Mouse (Mus musculus): Measurements from ENCODE around the gene Selenom.
A peak's percentile ranks its signal among the peaks of the same experiment; 100 is the strongest.

The Selenom gene

DNA sequence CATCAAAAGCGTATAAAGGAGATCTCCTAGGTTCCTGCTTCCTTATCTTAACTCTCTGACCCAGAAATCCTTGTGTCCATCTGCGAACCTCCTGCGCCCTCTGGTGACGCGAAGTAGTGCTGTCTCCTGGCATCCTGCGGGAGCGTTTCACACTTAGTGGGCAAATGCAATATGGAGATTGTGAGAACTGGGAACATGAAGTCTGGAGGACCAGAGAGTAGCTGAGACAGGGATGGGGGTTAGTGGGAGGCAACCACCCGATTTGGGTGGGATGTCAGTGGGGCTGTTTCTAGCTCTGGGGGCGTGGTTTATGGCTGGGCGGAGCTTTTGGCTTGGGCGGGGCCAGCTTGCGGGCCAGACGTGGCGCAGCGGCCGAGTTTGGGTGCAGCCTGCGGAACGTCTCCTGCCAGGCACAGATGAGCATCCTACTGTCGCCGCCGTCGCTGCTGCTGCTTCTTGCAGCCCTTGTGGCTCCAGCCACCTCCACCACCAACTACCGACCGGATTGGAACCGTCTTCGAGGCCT is at the start of gene Selenom:
Gene Selenom, plus strand, starts transcription at position 156 of the 526 bp plus-strand sequence.
- peak; percentile 89 for DNase-seq (ENCODE audit: low read depth)

DNA sequence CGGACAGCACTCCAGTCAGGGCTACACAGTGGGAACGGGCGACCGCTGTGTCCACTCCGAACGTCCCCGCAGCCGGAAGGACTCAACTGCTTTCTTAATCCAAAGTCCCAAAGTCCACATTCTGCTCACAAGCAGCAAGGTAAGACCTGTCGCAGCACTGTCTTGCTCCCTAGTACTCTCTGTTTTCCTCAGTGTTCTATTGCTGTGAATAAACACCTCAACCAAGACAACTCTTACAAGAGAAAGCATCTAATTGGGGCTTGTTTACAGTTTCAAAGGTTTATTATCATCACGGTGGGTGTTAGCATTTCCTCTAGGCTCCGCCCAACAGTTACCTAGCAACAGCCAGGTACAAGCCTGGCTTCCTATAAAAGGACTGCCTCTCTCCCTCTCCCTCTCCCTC is 43.0 kb upstream of the Selenom start:
- DNase-seq (ENCODE audit: low read depth): no peak

DNA sequence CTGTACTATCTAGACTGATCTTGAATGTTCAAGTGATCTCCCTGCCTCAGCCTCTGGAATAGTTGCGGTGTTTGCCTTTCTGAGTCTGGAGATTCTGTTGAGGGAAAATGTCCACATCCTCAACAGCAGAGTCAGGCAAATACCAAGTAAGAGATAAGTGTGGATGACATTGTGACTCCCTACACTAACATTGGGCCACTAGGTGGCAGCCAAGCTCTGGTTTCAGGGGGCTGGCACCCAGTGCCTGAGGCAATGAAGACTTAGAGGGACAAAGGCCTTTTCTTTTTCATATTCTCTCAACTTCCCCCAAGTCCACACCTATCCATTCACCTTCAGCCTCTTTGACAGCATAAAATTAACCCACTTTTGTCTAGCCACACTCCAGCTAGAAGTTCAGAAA is 42.0 kb upstream of the Selenom start:
- peak; percentile 82 for DNase-seq (ENCODE audit: low read depth)

DNA sequence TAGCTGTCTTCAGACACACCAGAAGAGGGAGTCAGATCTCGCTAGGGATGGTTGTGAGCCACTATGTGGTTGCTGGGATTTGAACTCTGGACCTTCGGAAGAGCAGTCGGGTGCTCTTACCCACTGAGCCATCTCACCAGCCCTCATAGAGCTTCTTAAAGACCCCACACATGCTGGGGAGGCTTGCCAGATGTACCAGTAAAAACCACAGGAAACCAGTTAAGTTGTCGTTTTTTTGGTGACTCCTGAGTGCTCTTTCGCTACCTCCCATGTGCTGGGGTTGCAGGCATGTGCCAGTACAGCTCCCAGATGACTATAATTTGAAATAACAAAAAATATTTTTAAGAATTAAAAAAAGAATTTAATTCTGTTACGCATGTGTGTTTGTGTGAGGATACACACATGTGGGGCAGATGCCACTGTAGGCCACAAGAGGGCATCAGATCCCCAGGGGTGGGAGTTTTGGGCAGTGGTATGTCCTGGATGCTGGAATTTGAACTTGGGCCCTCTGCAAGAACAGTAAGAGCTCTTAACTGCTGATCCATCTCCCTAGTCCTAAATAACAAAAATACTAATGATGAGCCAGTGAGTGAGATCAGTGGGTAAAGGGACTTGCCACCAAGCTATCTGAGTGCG is 39.9 kb upstream of the Selenom start:
- DNase-seq (ENCODE audit: low read depth): peak; percentile 44

DNA sequence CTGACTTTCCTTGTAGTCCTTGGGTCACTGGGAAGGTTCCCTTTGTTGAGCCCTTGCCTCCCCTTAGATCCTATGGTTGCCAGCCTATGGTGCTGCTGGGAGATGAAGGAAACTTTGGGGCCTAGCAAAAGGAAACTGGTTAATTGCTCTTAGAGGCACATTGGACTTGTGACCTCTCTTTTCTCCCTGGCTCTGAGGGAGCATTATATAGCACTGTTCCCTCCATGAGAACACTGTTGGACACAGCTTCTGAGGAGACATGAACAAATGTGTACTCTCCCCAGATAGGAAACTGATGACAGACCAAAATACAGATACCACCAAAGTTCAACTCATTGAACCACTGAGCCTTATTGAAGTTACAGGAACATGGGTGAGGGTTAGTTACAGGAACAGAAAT is 39.0 kb upstream of the Selenom start:
- no peak for DNase-seq (ENCODE audit: low read depth)

DNA sequence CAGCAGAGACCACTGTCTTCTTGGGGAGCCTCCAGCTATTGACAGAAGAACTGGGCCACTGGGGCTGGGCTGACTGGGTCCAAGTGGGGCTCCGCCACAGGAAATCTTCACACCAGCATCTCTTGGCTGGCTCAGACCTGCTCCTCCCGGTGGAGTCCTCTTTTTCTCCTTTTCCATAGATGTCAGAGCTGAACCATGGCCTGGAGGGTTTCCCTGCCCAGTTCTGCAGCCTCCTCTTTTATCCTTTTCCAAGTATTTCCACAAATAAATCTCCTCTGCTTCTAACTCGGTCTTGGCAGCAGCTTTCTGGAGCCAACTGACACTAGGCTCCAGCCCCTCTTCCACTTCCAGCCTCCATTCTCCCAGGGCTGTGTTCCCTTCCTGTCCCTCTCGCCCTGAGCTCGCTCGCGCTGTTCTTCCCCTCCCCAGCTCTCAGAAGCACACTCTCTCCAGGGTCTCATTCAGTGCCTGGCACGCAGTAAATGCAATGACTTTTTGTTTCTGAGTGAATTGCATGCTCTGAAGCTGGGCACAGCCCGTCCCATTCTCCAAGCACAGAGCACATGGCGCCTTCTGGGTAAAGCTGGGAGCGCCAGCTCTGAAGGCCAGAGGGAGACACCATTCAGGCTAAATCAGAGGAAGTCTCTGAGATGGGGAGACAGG is 30.4 kb upstream of the Selenom start:
- no peak for DNase-seq (ENCODE audit: low read depth)

DNA sequence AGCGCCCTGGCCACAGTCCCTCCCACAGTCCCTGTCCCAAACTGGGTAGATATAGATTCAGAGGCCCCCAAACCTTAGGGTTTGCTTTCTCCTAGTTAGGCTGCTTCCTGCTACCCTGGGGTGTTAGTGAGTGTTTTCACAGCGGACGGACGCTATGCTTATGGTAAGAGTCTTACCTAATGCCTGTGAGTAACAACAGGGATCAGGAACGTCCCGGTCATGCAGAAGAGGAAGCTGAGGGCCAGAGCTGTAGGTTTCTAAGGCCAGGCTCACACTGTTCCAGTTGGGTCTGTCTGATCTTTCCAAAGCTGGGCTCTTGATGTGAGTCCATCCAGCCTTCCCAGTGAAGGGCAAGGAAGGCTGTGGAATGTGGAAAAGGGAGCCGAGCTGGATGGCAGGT is 28.1 kb upstream of the Selenom start:
- DNase-seq (ENCODE audit: low read depth): no peak

DNA sequence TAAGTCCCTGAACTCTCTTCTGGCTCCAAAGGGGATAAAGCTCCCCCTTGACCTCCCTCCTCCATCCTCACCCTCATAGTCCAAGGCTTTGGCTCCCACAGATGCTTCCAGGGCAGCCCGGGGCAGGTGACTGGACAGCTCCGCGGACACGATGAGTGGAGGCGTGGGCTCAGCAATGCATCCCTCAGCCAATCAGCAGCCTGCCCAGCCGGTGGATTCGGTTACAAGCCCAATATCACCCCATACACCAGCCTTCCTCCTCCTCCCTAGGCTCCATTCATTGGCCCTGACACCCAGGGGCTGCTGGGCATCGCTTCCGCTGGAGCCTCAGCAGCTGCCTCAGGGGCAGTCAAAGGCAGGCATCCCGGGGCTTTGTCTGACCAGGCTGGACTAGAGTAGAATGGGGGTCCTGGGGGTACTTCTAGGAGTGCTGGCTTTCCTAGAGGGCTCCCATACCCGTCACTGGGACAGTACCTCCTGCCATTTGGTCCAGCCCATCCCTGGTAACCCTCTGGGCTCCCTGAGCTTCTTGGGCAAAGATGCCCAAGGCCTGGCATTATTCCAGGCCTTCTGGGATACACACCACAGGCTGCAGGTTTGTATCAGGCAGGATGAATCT is 26.4 kb upstream of the Selenom start, which contains the start of gene Pla2g3:
Gene Pla2g3, plus strand, starts transcription at position 333 of the 619 bp plus-strand sequence.
- no peak for DNase-seq (ENCODE audit: low read depth)

DNA sequence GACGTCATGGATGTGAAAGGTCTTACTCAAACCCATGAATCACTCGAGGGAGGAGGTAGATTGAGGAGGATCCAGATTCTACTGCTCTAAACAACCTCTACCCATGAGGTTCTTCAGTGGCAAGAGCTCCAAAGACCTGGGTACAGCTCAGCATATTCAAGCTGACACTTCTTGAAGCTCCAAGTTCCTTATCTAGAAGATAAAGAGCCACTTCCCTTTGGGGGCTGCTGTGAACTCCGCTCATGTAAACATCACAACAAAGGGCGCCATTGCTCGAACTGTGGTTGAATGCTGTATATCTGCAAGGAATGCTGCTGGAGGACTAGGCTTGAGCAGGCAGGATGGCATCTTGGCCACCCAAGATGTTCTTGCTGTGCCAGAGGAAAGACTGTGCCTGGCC is 25.4 kb upstream of the Selenom start:
- no peak for DNase-seq (ENCODE audit: low read depth)

DNA sequence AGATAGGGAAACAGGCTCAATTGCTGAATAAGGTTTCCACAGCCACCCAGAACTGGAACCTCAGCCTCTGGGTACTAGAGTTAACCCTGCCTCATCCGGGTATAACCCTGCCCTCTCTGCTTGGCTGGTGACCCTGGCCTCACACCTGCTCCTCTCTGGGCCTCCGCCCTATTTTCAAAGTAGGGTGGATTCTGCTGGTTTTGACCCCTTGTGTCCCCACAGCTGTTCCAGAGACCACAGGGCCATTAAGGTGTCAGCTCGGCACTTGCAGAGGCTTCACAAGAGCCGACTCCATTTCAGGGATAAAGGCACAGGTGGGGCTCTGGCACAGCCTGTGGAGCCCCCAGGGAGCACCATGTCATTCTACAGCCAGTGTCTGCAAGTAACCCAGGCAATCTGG is 21.7 kb upstream of the Selenom start:
- no peak for DNase-seq (ENCODE audit: low read depth)

DNA sequence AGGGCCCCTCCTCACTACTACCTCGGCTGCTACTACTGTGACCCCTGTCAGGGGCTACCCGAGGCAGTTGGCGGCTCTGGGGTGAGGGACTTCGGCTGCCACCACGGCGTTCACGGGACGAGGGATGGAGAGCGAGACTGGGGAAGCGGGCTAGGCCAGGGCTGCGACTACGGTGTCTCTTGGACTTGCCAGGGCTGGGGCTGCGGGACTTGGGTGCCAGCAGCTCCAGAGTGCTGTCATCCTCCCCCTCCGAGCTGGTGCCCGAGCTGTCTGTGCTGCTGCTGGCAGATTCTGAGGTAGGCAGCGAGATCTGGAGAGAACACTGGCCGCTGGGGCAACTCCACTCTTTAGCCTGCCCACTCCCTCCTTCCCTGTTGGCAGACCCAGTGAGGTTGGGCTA is 19.6 kb upstream of the Selenom start:
- DNase-seq (ENCODE audit: low read depth): no peak

DNA sequence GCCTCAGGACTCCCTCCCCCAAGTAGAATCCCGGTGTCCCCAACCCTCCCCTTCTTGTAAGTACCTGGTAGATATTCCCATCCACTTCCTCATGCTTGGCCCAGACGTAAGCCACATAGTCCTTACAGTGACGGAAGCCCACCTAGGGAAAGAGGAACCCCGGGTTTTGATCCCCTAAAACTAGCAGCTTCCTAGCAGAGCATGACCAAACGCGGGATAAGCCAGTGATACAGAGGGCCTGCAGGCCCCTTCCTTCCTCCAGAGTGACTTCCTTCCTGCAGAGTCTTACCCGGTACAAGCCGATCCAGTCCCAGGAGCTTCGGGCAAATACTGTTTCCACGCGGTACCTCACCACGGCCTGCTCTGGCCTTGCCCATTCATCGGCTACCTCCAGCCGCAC is 19.0 kb upstream of the Selenom start:
- DNase-seq (ENCODE audit: low read depth): no peak

DNA sequence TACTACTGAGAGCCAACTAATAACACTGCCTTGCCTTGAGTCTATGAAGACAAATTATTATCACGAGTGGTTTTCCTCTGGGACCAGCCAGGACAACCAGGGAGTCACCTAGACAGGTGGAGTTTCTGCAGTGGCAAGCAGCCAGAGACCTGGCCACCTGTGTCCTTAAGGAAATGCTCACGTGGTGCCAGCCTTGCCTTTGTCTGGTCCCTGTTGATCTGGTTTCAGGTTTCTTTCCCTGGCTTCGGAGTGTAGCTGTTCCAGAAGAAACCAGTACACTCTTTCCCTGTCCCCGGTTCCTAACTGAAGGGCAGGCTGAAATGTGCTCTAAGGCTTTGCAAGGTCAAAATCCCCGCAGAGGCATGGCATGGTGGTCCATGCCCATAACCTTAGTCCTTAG is 17.7 kb upstream of the Selenom start:
- no peak for DNase-seq (ENCODE audit: low read depth)

DNA sequence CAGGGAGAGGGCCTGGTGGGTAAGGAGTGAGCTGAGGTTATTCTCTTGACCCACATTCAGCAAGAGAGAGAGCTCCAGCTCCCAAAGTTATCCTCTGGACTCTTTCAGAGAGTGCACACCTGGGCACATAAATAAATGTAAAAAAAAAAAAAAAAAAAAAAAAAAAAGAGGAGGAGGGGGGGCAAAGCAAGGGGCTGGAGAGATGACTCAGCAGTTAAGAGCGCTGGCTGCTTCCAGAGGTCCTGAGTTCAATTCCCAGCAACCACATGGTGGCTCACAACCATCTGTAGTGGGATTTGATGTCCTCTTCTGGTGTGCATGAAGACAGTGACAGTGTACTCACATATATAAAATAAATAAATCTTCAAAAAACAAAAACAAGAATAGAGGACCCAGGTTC is 17.2 kb upstream of the Selenom start:
- DNase-seq (ENCODE audit: low read depth): no peak

DNA sequence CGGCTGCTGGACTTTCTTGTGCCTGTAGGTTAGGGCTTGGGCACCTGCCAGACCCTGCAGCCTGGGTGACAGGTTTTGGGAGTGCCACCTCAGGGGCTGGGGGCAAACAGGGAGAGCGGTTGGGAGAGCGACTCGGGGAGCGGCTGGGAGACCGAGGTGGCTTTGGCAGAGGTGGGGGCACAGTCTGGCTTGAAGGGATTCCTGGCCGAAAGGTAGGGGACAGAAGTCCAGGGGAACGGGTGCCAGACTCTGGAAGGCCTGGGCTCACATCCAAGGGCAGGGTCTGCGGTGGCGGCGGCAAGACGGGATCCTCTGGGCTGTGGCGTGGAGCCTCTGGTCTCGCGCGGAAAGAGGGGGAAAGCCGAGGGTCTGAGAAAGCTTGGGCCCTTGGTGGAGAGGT is 12.4 kb upstream of the Selenom start:
- DNase-seq (ENCODE audit: low read depth): no peak

DNA sequence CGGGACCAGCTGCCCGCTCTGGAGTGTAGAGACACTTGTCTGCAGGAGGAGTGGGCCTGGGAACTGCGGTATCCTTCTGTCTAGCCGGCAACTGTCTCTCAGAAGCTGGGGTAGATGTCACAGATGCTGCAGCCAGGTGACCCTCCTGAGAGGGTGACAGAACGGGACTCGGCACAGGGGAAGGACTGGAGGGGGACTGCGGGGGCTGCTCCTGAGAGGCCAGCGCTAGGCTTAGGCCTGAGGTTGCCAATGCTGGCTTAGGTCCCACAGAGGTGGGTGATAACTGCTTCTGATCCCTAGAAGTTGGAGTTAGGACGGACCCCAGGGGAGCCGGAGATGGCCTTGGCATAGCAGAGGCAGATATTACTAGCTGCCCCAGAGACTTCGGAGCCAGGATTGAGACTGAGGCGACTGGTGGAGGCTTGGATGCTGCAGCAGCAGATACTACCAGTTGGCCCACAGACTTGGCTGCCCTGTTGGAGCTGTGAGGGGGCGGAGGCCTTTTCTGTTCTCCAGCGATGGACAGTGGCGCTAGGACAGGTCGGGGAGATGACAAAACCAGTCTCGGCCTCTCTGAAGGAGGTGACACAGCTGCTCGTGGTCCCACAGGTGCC is 11.9 kb upstream of the Selenom start:
- DNase-seq (ENCODE audit: low read depth): no peak

DNA sequence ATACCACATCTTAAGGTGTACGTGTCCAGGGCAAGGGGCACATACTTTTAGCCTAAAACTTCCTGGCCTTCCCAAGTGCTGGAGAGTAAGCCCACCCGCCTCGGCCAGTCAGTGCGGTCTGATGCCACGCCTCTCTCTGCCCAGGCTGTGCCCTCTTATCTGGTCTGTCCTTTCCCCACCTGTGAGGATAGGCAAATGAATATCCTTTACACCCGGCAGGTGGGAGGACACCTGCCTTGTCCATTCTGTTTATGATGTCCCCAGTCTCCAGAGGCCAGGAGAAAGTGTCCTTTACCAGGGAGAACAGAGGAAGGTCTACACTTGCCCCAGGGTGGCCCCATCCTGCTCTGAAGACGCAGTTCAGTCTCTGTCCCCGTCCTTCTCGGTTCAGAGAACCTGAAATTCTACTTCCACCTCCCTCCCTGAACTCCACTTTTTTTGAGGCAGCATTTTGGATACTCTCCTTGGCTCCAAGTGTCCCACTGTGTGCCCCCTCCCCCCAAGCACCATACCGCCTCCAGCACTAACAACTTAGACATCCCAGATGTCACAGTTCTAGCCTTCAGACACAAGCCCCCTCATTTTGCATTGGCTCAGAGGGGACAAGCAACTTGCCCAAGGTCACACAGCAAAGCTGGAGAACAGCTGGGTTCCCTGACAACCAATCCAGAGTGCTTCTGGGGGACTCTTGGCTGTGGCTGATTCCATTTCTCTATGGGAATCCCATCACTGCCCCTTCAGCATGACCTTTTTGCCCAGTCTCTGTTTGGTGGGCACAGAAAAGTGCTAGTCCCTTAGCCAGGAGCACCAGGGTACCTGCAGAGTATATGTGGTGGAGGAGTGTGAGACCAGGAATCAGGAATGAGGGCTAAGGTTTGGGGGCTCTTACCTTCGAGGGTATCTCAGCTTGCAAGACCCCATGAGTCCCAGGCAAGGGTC is 10.5 kb upstream of the Selenom start:
- DNase-seq (ENCODE audit: low read depth): no peak

DNA sequence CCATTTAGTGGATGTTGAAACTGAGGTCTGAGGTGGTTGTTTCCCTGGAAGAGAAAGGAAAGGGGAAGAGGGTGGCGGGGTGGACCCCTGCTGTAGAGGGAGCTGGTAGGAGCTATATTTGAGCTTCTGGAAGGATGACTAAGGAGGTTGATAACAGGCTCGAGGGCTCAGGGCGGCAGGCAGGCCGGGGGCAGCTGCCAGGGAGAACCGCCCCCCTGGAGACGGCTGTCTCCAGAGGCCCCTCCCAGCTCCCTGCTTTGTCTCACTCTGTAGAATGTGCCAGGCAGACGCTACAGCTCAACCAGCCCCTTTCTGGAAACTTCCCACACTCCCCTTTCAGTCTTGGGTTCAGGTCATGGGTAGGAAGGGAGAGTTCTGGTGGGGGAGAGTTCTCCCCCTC is 6.3 kb upstream of the Selenom start:
- no peak for DNase-seq (ENCODE audit: low read depth)

DNA sequence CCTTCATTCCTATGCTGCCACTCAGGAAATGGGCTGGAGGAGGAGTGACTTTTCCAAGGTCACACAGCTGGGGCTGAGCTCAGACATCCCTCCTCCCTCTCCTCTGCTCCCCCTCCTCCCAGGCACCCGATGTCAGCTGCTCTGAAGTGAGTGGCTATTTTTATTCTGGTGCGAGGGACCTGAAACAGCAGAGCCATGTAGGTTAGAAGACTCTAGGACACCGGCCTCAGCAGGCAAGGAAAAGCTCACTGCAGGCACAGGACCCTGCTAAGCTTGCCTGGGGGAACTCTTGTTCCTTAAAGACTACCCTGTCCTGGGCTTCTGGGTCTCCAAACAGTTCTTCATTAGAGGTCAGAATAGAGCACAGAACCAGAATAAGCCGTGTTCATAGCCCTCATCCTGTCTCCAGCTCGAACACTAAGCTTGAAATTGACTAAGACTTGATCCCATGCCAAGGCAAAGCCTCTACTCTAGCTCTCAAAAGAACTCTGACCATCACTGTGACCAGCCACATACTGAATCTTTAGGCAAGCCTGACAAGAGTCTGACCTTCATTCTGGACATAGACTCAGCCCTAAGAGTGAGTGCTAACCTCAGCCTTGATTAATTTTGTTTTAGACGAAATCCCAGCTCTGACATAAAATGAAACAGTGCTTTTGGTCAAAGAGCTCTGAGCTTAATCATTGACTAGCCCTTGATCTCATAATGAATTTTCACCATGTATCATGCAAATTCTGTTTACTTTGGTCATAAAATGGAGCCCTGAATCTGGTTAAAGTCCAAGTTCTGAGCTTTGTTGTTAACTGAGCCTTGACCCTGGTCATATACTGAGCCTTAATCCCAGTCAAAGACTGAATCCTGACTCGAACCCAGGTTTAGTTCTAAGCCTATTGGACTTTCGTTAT is 5.1 kb upstream of the Selenom start:
- DNase-seq (ENCODE audit: low read depth): no peak

DNA sequence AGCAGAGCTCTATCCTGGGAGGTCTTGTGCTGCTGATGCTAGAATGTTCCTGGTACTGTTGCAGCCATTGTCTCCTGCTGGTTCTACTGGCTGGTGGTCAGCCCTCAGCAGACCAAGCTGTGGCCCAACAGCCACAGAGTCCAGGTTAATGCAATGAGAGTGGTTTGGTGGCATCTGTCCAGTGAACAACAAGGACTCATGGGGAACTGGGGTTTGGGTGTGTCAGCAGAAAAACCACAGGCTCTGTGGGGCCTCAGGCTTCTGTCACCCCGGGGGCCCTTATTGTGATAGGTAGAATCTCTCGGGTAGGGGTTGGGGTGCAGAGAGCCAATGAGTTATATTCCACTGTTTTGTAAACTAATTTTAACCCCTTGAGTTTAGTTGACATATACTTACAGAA is 4.2 kb upstream of the Selenom start:
- no peak for DNase-seq (ENCODE audit: low read depth)

DNA sequence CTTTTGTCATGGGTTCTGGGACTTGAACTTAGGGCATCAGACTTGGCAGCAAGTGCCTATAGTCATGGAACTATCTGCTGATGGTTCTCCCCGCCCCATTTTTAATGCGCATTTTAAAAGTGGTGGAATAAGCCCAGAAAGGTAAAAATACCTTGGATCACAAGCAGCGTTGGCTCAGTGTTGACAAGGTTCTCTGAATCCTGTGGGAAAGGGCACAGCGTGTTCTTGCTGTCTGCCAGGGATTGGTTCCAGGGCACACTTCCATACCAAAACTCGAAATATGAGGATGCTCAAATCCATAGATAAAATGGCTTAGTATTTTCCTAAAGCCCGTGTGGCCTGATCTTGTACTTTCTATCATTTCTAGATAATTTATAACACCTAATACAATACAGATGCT is 1.2 kb upstream of the Selenom start:
- DNase-seq (ENCODE audit: low read depth): no peak
